Mouse (Mus musculus) forebrain, embryonic 13.5 days (tissue): Measurements from ENCODE around the gene Macrod2. TPM values are rescaled to one million over a fixed set of nuclear protein-coding genes. Genes with fewer than 3 reads are reported as not detected.

Experiments used
- ATAC-seq: fragments of 200-750 bp; cut with Nextera tagmentation; 2 replicates; pipeline ENCODE4 v1.8.0; 2017
- H3K27ac ChIP-seq: fragments of 300-500 bp; sonication (generic); 2 replicates; pipeline ENCODE4 v1.5.1; 2015; ENCODE audit warnings: inconsistent platforms, mild to moderate bottlenecking, moderate library complexity
- H3K27me3 ChIP-seq: fragments of 300-500 bp; sonication (generic); 2 replicates; pipeline ENCODE4 v1.6.1; 2015; ENCODE audit warnings: mild to moderate bottlenecking, inconsistent platforms
- H3K36me3 ChIP-seq: fragments of 300-500 bp; sonication (generic); 2 replicates; pipeline ENCODE4 v1.6.1; 2015; ENCODE audit warnings: mild to moderate bottlenecking, inconsistent platforms; ENCODE audit not compliant: poor library complexity, severe bottlenecking
- H3K4me1 ChIP-seq: fragments of 300-500 bp; sonication (generic); 2 replicates; pipeline ENCODE4 v1.6.1; 2015; ENCODE audit warnings: inconsistent platforms
- H3K4me2 ChIP-seq: fragments of 300-500 bp; sonication (generic); 2 replicates; pipeline ENCODE4 v1.6.1; 2015; ENCODE audit warnings: inconsistent platforms, mild to moderate bottlenecking, moderate library complexity
- H3K4me3 ChIP-seq: fragments of 300-500 bp; sonication (generic); 2 replicates; pipeline ENCODE4 v1.5.1; 2015; ENCODE audit warnings: mild to moderate bottlenecking, inconsistent platforms
- H3K9ac ChIP-seq: fragments of 300-500 bp; sonication (generic); 2 replicates; pipeline ENCODE4 v1.6.1; 2015; ENCODE audit warnings: mild to moderate bottlenecking, inconsistent platforms
- H3K9me3 ChIP-seq: fragments of 300-500 bp; sonication (generic); replicated peaks from 2 replicates; pipeline ENCODE4 v1.6.1; 2016; ENCODE audit warnings: inconsistent platforms
- WGBS: fragments of 180-500 bp; shearing (Covaris S2); methylation state at CpG from one replicate; pipeline ENCODE4 v1.1.7; 2015; 5-methylcytosine and 5-hydroxymethylcytosine counted together
- polyA plus RNA-seq: library from polyadenylated mRNA; unstranded; fragments of >200 nt; fragmentation: Nextera tagmentation; extraction: Ambion mirVana; gene quantifications from 2 replicates; pipeline ENCODE4 v1.2.1, GENCODE M21; 2015

Gene Macrod2
- 60.2 and 73.5 TPM in 2 replicates for polyA plus RNA-seq

- no peaks in the 10 kb centered on the region for H3K27me3 ChIP-seq
- H3K27ac ChIP-seq = peak within 1 kb of the TSS; percentile 51; the same call in 1 of the 2 replicates
- H3K9me3 ChIP-seq = no peaks in the 10 kb centered on the region
- H3K9ac ChIP-seq = peak within 1 kb of the TSS; percentile 80
- peaks cover 12% of the 10 kb centered on the region for H3K4me1 ChIP-seq
- H3K4me2 ChIP-seq = peak within 1 kb of the TSS; percentile 88
- WGBS = 1% methylated on average over 45 of the region's 47 CpGs
- H3K36me3 ChIP-seq = no peaks in the 10 kb centered on the region
- H3K4me3 ChIP-seq = peak within 1 kb of the TSS; percentile 80
- ATAC-seq = peak; percentile 99
Observed at GRCm38 (mm10) chr2:140395179-140395578, at the start of gene Macrod2. TSS of gene Macrod2 (plus strand) at chr2:140395309.

GRCm38 (mm10) chr2:140359905-140360304 lies 35.2 kb upstream of the Macrod2 start:
- no peaks in the 10 kb centered on the region for H3K9me3 ChIP-seq
- ATAC-seq = no peak
- H3K4me3 ChIP-seq = no peak overlapping the region
- WGBS = 68% methylated on average over 2 of the region's 2 CpGs
- H3K27ac ChIP-seq = no peak overlapping the region
- H3K4me1 ChIP-seq = no peaks in the 10 kb centered on the region
- no peak overlapping the region for H3K9ac ChIP-seq
- no peaks in the 10 kb centered on the region for H3K27me3 ChIP-seq
- H3K36me3 ChIP-seq = no peaks in the 10 kb centered on the region
- no peak overlapping the region for H3K4me2 ChIP-seq

- 79% methylated on average over 1 of the region's 1 CpGs for WGBS
- Histone ChIP-seq H3K9me3 (no peaks in the 10 kb centered on the region), H3K4me1 (no peaks in the 10 kb centered on the region), H3K4me3 (no peak overlapping the region), H3K4me2 (no peak overlapping the region), H3K27me3 (no peaks in the 10 kb centered on the region), H3K9ac (no peak overlapping the region), H3K36me3 (no peaks in the 10 kb centered on the region), H3K27ac (no peak overlapping the region)
- ATAC-seq = peak; percentile 43; the same call in 1 of the 2 replicates
Observed at GRCm38 (mm10) chr2:140364804-140365203, 30.3 kb upstream of the Macrod2 start.

GRCm38 (mm10) chr2:140389525-140389924 lies 5.6 kb upstream of the Macrod2 start, which contains the start of gene Sel1l2:
TSS of gene Sel1l2 (minus strand) at chr2:140389706.
- H3K9ac ChIP-seq = no peak within 1 kb of the TSS
- no peaks in the 10 kb centered on the region for H3K4me1 ChIP-seq
- no peak within 1 kb of the TSS for H3K4me2 ChIP-seq
- H3K27ac ChIP-seq = no peak within 1 kb of the TSS
- no peaks in the 10 kb centered on the region for H3K9me3 ChIP-seq
- ATAC-seq = no peak
- 35% methylated on average over 4 of the region's 4 CpGs for WGBS
- H3K36me3 ChIP-seq = no peaks in the 10 kb centered on the region
- H3K27me3 ChIP-seq = no peaks in the 10 kb centered on the region
- H3K4me3 ChIP-seq = no peak within 1 kb of the TSS

DNA sequence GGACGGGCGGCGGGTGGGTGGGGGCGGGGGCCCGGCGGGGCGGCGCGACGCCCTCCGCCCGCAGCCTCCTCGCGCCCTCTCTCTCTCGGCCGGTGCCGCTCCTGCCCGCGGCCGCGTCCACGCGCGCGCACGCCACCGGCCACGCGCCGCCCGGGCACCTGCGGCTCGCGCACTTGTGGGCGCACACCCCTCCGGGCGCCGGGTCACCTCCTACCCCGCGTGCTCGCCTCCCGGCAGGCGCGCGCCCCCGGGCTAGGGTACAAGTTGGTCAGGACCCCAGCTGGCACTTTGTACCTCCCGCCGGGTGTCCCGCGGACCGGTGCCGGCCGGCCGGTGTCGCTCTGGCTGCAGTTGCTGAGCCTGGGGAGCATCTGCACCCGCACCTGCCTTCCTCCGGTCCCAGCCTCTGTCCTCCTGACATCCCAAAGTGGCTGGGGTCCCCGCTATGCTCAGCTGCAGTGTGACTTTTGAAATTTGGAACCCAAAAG lies 679 bp downstream of the Macrod2 start:
- Histone ChIP-seq H3K27me3 (no peaks in the 10 kb centered on the region), H3K4me1 (peaks cover 12% of the 10 kb centered on the region), H3K27ac (peak overlapping the region; percentile 51; the same call in 1 of the 2 replicates), H3K9ac (peak overlapping the region; percentile 80), H3K9me3 (no peaks in the 10 kb centered on the region), H3K4me2 (peak overlapping the region; percentile 88), H3K36me3 (no peaks in the 10 kb centered on the region), H3K4me3 (peak overlapping the region; percentile 80)
- ATAC-seq = peak; percentile 70
- 1% methylated on average over 23 of the region's 58 CpGs for WGBS

- Histone ChIP-seq H3K27ac (no peak overlapping the region), H3K27me3 (no peaks in the 10 kb centered on the region), H3K36me3 (no peaks in the 10 kb centered on the region), H3K9ac (no peak overlapping the region), H3K4me3 (no peak overlapping the region), H3K4me2 (no peak overlapping the region), H3K4me1 (no peaks in the 10 kb centered on the region), H3K9me3 (no peaks in the 10 kb centered on the region)
- no peak for ATAC-seq
Observed at GRCm38 (mm10) chr2:140425844-140426243, 30.7 kb downstream of the Macrod2 start.

GRCm38 (mm10) chr2:140427283-140427682 lies 32.2 kb downstream of the Macrod2 start:
- no peaks in the 10 kb centered on the region for H3K36me3 ChIP-seq
- H3K27ac ChIP-seq = no peak overlapping the region
- H3K4me1 ChIP-seq = no peaks in the 10 kb centered on the region
- H3K4me2 ChIP-seq = no peak overlapping the region
- 19% methylated on average over 4 of the region's 4 CpGs for WGBS
- H3K9me3 ChIP-seq = no peaks in the 10 kb centered on the region
- H3K4me3 ChIP-seq = no peak overlapping the region
- no peaks in the 10 kb centered on the region for H3K27me3 ChIP-seq
- peak; percentile 70 for ATAC-seq
- no peak overlapping the region for H3K9ac ChIP-seq

GRCm38 (mm10) chr2:140439081-140439480 lies 44.0 kb downstream of the Macrod2 start:
- Histone ChIP-seq H3K27me3 (no peaks in the 10 kb centered on the region), H3K9me3 (no peaks in the 10 kb centered on the region), H3K4me2 (no peak overlapping the region), H3K27ac (no peak overlapping the region), H3K9ac (no peak overlapping the region), H3K4me3 (no peak overlapping the region), H3K4me1 (no peaks in the 10 kb centered on the region), H3K36me3 (no peaks in the 10 kb centered on the region)
- WGBS = 89% methylated on average over 4 of the region's 4 CpGs
- no peak for ATAC-seq

DNA sequence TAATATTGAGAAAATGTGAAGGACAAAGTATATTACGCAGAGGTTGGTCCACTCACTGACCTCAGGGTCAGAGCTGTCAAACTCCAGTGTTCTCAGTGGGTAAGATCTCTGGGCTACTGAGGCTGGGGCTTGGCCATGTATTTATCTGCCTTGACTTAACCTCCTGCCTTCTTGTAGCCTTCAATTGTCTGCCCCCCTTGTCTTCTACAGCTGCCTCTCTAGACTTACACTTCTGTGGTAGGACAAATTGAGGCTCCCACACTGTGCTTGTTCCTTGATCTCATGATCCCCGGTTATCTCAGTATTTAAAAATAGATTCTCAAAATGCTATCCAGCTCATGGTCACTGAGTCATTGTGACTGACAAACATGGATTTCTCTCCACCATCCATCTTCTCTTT lies 53.5 kb downstream of the Macrod2 start:
- no peaks in the 10 kb centered on the region for H3K9me3 ChIP-seq
- 84% methylated on average over 2 of the region's 2 CpGs for WGBS
- no peak for ATAC-seq

GRCm38 (mm10) chr2:140475770-140476169 lies 80.7 kb downstream of the Macrod2 start:
- Histone ChIP-seq H3K9me3 (no peaks in the 10 kb centered on the region), H3K27me3 (no peaks in the 10 kb centered on the region), H3K27ac (no peak overlapping the region), H3K4me1 (no peaks in the 10 kb centered on the region), H3K36me3 (no peaks in the 10 kb centered on the region), H3K4me2 (no peak overlapping the region), H3K9ac (no peak overlapping the region), H3K4me3 (no peak overlapping the region)
- WGBS = 93% methylated on average over 2 of the region's 2 CpGs
- ATAC-seq = no peak

More for the DNA sequence above, 53.5 kb downstream of the Macrod2 start:
- Histone ChIP-seq H3K27me3 (no peaks in the 10 kb centered on the region), H3K4me1 (no peaks in the 10 kb centered on the region), H3K27ac (no peak overlapping the region), H3K9ac (no peak overlapping the region), H3K4me3 (no peak overlapping the region), H3K4me2 (no peak overlapping the region), H3K36me3 (no peaks in the 10 kb centered on the region)

DNA sequence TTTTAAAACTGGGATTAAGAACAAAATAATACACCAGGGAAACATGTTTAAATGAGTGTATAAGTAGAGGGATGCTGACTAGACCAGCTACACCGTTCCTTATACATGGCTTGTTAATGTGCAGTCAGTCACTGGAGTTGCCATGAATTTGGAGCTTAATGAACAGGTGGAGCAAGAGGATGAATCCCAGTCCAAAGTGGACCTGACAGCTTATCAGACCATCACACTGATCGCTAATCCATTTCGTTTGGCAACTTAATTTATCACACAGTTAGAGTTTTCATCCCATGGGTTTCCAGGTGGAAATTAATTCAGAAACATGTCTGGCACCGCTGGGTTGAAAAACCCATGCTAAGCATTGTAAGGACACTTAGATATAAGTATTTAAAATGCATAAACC lies 81.8 kb downstream of the Macrod2 start:
- no peaks in the 10 kb centered on the region for H3K27me3 ChIP-seq
- WGBS = 88% methylated on average over 4 of the region's 4 CpGs
- H3K4me3 ChIP-seq = no peak overlapping the region
- H3K27ac ChIP-seq = no peak overlapping the region
- ATAC-seq = no peak
- H3K9ac ChIP-seq = no peak overlapping the region
- no peaks in the 10 kb centered on the region for H3K36me3 ChIP-seq
- no peak overlapping the region for H3K4me2 ChIP-seq
- no peaks in the 10 kb centered on the region for H3K4me1 ChIP-seq
- no peaks in the 10 kb centered on the region for H3K9me3 ChIP-seq

DNA sequence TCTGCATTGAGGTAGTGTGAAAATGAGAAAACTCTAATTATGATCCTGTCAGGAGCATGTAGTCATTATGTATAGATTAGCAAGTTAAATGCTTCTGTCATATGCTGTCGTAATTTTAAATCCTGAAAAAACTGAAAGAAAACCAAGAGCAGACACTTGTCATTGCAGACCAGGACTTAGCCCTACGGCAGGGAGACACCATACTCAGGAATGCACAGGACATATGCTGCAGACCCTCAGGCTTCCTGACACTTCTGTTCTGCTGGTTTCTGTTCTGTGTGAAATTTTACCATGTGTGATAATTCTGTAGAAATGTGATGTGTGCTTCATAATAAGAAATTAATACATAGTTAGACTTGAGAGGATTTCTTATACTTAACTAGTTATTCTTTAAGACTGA lies 87.5 kb downstream of the Macrod2 start:
- Histone ChIP-seq H3K9me3 (no peaks in the 10 kb centered on the region), H3K4me3 (no peak overlapping the region), H3K27me3 (no peaks in the 10 kb centered on the region), H3K27ac (no peak overlapping the region), H3K4me2 (no peak overlapping the region), H3K9ac (no peak overlapping the region), H3K36me3 (no peaks in the 10 kb centered on the region), H3K4me1 (no peaks in the 10 kb centered on the region)
- ATAC-seq = peak; percentile 57; the same call in 1 of the 2 replicates
- WGBS = 78% methylated on average over 2 of the region's 2 CpGs

DNA sequence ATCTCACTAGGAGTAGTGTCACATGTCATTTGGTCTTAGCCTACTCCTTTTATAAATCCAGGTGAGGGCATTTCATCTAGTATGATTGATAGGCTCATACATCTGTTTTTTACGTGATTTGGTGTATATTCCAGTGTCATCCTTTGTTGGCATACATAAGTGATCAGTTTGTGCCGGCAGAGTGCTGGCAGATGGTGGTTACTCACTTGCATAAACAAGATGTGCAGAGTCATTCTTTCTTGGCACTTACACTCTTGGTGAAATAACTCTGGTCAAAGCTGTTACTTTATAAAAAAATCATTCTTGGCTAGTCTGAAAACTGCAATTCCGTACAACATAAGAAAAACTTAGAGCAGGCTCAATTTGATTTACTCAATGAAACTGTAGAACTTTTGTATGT lies 102.6 kb downstream of the Macrod2 start:
- no peaks in the 10 kb centered on the region for H3K27me3 ChIP-seq
- no peaks in the 10 kb centered on the region for H3K36me3 ChIP-seq
- H3K9me3 ChIP-seq = no peaks in the 10 kb centered on the region
- peaks cover 7% of the 10 kb centered on the region for H3K4me1 ChIP-seq
- peak; percentile 46; the same call in 1 of the 2 replicates for ATAC-seq
- H3K4me3 ChIP-seq = no peak overlapping the region
- H3K27ac ChIP-seq = no peak overlapping the region
- no peak overlapping the region for H3K9ac ChIP-seq
- no peak overlapping the region for H3K4me2 ChIP-seq
- 75% methylated on average over 3 of the region's 3 CpGs for WGBS
